Mouse (Mus musculus): ENCODE results near the gene Olfr805. TPM values are rescaled to one million over a fixed set of nuclear protein-coding genes. Genes with fewer than 3 reads are reported as not detected.

Gene Olfr805
- polyA plus RNA-seq, 1 experiment from 2014 or later: not detected

- Histone ChIP-seq H3K27ac (ENCODE audit: low read length) (no peak within 1 kb of the TSS), H3K4me2 (ENCODE audit: low read depth, low read length) (no peak within 1 kb of the TSS), H3K36me3 (ENCODE audit: control insufficient read depth, insufficient read depth) (no peaks in the 10 kb centered on the region), H3K4me1 (ENCODE audit: control insufficient read depth, low read depth, low read length) (no peaks in the 10 kb centered on the region), H3K27me3 (ENCODE audit: control insufficient read depth, insufficient read depth, low read depth, low read length) (no peaks in the 10 kb centered on the region), H3K4me3 (ENCODE audit: low read depth, low read length) (no peak within 1 kb of the TSS), H3K9me3 (replicated peaks; ENCODE audit: control insufficient read depth, low read length) (no peaks in the 10 kb centered on the region), H3K9ac (ENCODE audit: low read depth, low read length) (no peak within 1 kb of the TSS)
- WGBS (ENCODE audit: insufficient replicate concordance): 66% methylated on average over 1 of the region's 1 CpGs
- no peak for ATAC-seq (ENCODE audit: low read depth)
Measured at GRCm38 (mm10) chr10:129673765-129674164, 55.4 kb downstream of the Olfr805 start, which contains the start of gene Olfr801. Olfr801 (minus strand) TSS chr10:129673865.

Small RNA genes within 50 kb of the gene (microRNA-seq; reads per million reads assigned to microRNA genes)
- gene Gm24485: not detected

Other genes with a start within 250 kb of the Olfr805 start
- gene Olfr789, start 244.6 kb downstream of the Olfr805 start, polyA plus RNA-seq (2015; fragmentation: Nextera tagmentation; extraction: Ambion mirVana): not detected in 2 replicates
- not detected in 2 replicates for gene Olfr790, start 230.9 kb downstream of the Olfr805 start, polyA plus RNA-seq (2015; fragmentation: Nextera tagmentation; extraction: Ambion mirVana)
- gene Olfr791, start 207.6 kb downstream of the Olfr805 start, polyA plus RNA-seq (2015; fragmentation: Nextera tagmentation; extraction: Ambion mirVana): not detected in 2 replicates
- not detected in 2 replicates for gene Olfr792, start 190.2 kb downstream of the Olfr805 start, polyA plus RNA-seq (2015; fragmentation: Nextera tagmentation; extraction: Ambion mirVana)
- not detected in 2 replicates for gene Olfr794, start 161.7 kb downstream of the Olfr805 start, polyA plus RNA-seq (2015; fragmentation: Nextera tagmentation; extraction: Ambion mirVana)
- not detected in 2 replicates for gene Olfr796, start 116.8 kb downstream of the Olfr805 start, polyA plus RNA-seq (2015; fragmentation: Nextera tagmentation; extraction: Ambion mirVana)
- gene Olfr798, start 101.4 kb downstream of the Olfr805 start, polyA plus RNA-seq (2015; fragmentation: Nextera tagmentation; extraction: Ambion mirVana): not detected in 2 replicates
- not detected in 2 replicates for gene Olfr799, start 91.9 kb downstream of the Olfr805 start, polyA plus RNA-seq (2015; fragmentation: Nextera tagmentation; extraction: Ambion mirVana)
- not detected in 2 replicates for gene Olfr800, start 71.7 kb downstream of the Olfr805 start, polyA plus RNA-seq (2015; fragmentation: Nextera tagmentation; extraction: Ambion mirVana)
- not detected in 2 replicates for gene Olfr801, start 55.5 kb downstream of the Olfr805 start, polyA plus RNA-seq (2015; fragmentation: Nextera tagmentation; extraction: Ambion mirVana)
- not detected in 2 replicates for gene Olfr802, start 41.2 kb downstream of the Olfr805 start, polyA plus RNA-seq (2015; fragmentation: Nextera tagmentation; extraction: Ambion mirVana)
- gene Olfr803, start 35.1 kb downstream of the Olfr805 start, polyA plus RNA-seq (2015; fragmentation: Nextera tagmentation; extraction: Ambion mirVana): not detected in 2 replicates
- not detected in 2 replicates for gene Olfr804, start 26.2 kb downstream of the Olfr805 start, polyA plus RNA-seq (2015; fragmentation: Nextera tagmentation; extraction: Ambion mirVana)
- gene Olfr806, start 12.5 kb upstream of the Olfr805 start, polyA plus RNA-seq (2015; fragmentation: Nextera tagmentation; extraction: Ambion mirVana): not detected in 2 replicates
- not detected in 2 replicates for gene Olfr807, start 28.4 kb upstream of the Olfr805 start, polyA plus RNA-seq (2015; fragmentation: Nextera tagmentation; extraction: Ambion mirVana)
- gene Olfr808, start 36.1 kb upstream of the Olfr805 start, polyA plus RNA-seq (2015; fragmentation: Nextera tagmentation; extraction: Ambion mirVana): not detected in 2 replicates
- gene Olfr809, start 45.3 kb upstream of the Olfr805 start, polyA plus RNA-seq (2015; fragmentation: Nextera tagmentation; extraction: Ambion mirVana): not detected in 2 replicates
- gene Olfr810, start 65.5 kb upstream of the Olfr805 start, polyA plus RNA-seq (2015; fragmentation: Nextera tagmentation; extraction: Ambion mirVana): not detected in 2 replicates
- gene Olfr811, start 75.0 kb upstream of the Olfr805 start, polyA plus RNA-seq (2015; fragmentation: Nextera tagmentation; extraction: Ambion mirVana): not detected in 2 replicates
- gene Olfr812, start 116.7 kb upstream of the Olfr805 start, polyA plus RNA-seq (2015; fragmentation: Nextera tagmentation; extraction: Ambion mirVana): not detected in 2 replicates
- not detected in 2 replicates for gene Olfr813, start 126.0 kb upstream of the Olfr805 start, polyA plus RNA-seq (2015; fragmentation: Nextera tagmentation; extraction: Ambion mirVana)
- gene Olfr814, start 150.5 kb upstream of the Olfr805 start, polyA plus RNA-seq (2015; fragmentation: Nextera tagmentation; extraction: Ambion mirVana): not detected in 2 replicates
- not detected in 2 replicates for gene Olfr815, start 176.5 kb upstream of the Olfr805 start, polyA plus RNA-seq (2015; fragmentation: Nextera tagmentation; extraction: Ambion mirVana)
- not detected in 2 replicates for gene Olfr816, start 186.2 kb upstream of the Olfr805 start, polyA plus RNA-seq (2015; fragmentation: Nextera tagmentation; extraction: Ambion mirVana)
- not detected in 2 replicates for gene Olfr818, start 219.7 kb upstream of the Olfr805 start, polyA plus RNA-seq (2015; fragmentation: Nextera tagmentation; extraction: Ambion mirVana)
- gene Olfr819, start 237.9 kb upstream of the Olfr805 start, polyA plus RNA-seq (2015; fragmentation: Nextera tagmentation; extraction: Ambion mirVana): not detected in 2 replicates
- not detected in 2 replicates for gene Olfr247, start 246.8 kb upstream of the Olfr805 start, polyA plus RNA-seq (2015; fragmentation: Nextera tagmentation; extraction: Ambion mirVana)

All from liver, embryonic 16.5 days (tissue).